Mouse (Mus musculus): ENCODE results near the gene Zfp972. TPM values are rescaled to one million over a fixed set of nuclear protein-coding genes. Genes with fewer than 3 reads are reported as not detected.
"Not testable (repeated sequence)": the region's sequence is repeated elsewhere in the genome, so short reads cannot be mapped to it uniquely, and the experiment has no call there.

Zfp972 gene
- total RNA-seq (2015; ENCODE audit: low replicate concordance) (not detected in 2 replicates), total RNA-seq (2017; ENCODE audit: low replicate concordance) (not detected in 2 replicates)

- ATAC-seq (replicated peaks; ENCODE audit: low FRiP score, poor library complexity, severe bottlenecking), result not testable (repeated sequence)
Measured at GRCm38 (mm10) chr2:177925563-177926103, at the start of gene Zfp972. TSS of gene Zfp972 (minus strand) at chr2:177925613.

- not testable (repeated sequence) for ATAC-seq (replicated peaks; ENCODE audit: low FRiP score, poor library complexity, severe bottlenecking)
Measured at GRCm38 (mm10) chr2:177974814-177975213, 49.4 kb upstream of the Zfp972 start.

GRCm38 (mm10) chr2:177957145-177957544 is 31.7 kb upstream of the Zfp972 start, which contains the start of gene Gm14326:
TSS of gene Gm14326 (minus strand) at chr2:177957297.
- not testable (repeated sequence) for ATAC-seq (replicated peaks; ENCODE audit: low FRiP score, poor library complexity, severe bottlenecking)

GRCm38 (mm10) chr2:177956734-177957133 is 31.3 kb upstream of the Zfp972 start:
- not testable (repeated sequence) for ATAC-seq (replicated peaks; ENCODE audit: low FRiP score, poor library complexity, severe bottlenecking)

- ATAC-seq (replicated peaks; ENCODE audit: low FRiP score, poor library complexity, severe bottlenecking), result not testable (repeated sequence)
Measured at GRCm38 (mm10) chr2:177903276-177903675, 22.1 kb downstream of the Zfp972 start.

GRCm38 (mm10) chr2:177898171-177898570 is 27.2 kb downstream of the Zfp972 start:
- ATAC-seq (replicated peaks; ENCODE audit: low FRiP score, poor library complexity, severe bottlenecking), result not testable (repeated sequence)

- ATAC-seq (replicated peaks; ENCODE audit: low FRiP score, poor library complexity, severe bottlenecking), result not testable (repeated sequence)
Measured at GRCm38 (mm10) chr2:177897046-177897578, 28.3 kb downstream of the Zfp972 start, which contains the start of gene Gm14327. TSS of gene Gm14327 (plus strand) at chr2:177897096.

- not testable (repeated sequence) for ATAC-seq (replicated peaks; ENCODE audit: low FRiP score, poor library complexity, severe bottlenecking)
Measured at GRCm38 (mm10) chr2:177887743-177888142, 37.7 kb downstream of the Zfp972 start.

- not testable (repeated sequence) for ATAC-seq (replicated peaks; ENCODE audit: low FRiP score, poor library complexity, severe bottlenecking)
Measured at GRCm38 (mm10) chr2:177862254-177862653, 63.2 kb downstream of the Zfp972 start.

Other genes starting within 250 kb of the Zfp972 start
- gene Gm14322, start 166.3 kb downstream of the Zfp972 start, total RNA-seq (2015; ENCODE audit: low replicate concordance), result not detected in 2 replicates
- 0.56 TPM in 1 of 2 replicates, not detected in the other for gene Gm14322, start 166.3 kb downstream of the Zfp972 start, total RNA-seq (2017; ENCODE audit: low replicate concordance)
- gene Gm14325, start 85.3 kb downstream of the Zfp972 start, total RNA-seq (2015; ENCODE audit: low replicate concordance), result 2.7 and 10.0 TPM in 2 replicates
- gene Gm14325, start 85.3 kb downstream of the Zfp972 start, total RNA-seq (2017; ENCODE audit: low replicate concordance), result 2.0 TPM in 1 of 2 replicates, not detected in the other
- 0.84 TPM in 1 of 2 replicates, not detected in the other for gene Gm14327, start 28.5 kb downstream of the Zfp972 start, total RNA-seq (2015; ENCODE audit: low replicate concordance)
- 4.0 TPM in 1 of 2 replicates, not detected in the other for gene Gm14327, start 28.5 kb downstream of the Zfp972 start, total RNA-seq (2017; ENCODE audit: low replicate concordance)
- gene Gm14326, start 31.7 kb upstream of the Zfp972 start, total RNA-seq (2015; ENCODE audit: low replicate concordance), result 1.0 and 11.9 TPM in 2 replicates
- 1.8 and 3.5 TPM in 2 replicates for gene Gm14326, start 31.7 kb upstream of the Zfp972 start, total RNA-seq (2017; ENCODE audit: low replicate concordance)
- 15.4 and 28.0 TPM in 2 replicates for gene Zfp971, start 97.7 kb upstream of the Zfp972 start, total RNA-seq (2015; ENCODE audit: low replicate concordance)
- gene Zfp971, start 97.7 kb upstream of the Zfp972 start, total RNA-seq (2017; ENCODE audit: low replicate concordance), result 8.2 and 12.8 TPM in 2 replicates
- 0.77 and 2.5 TPM in 2 replicates for gene Zfp931, start 152.9 kb upstream of the Zfp972 start, total RNA-seq (2015; ENCODE audit: low replicate concordance)
- 1.5 and 4.2 TPM in 2 replicates for gene Zfp931, start 152.9 kb upstream of the Zfp972 start, total RNA-seq (2017; ENCODE audit: low replicate concordance)
- gene Phactr3, start 193.4 kb upstream of the Zfp972 start, total RNA-seq (2015; ENCODE audit: low replicate concordance), result not detected in 2 replicates
- gene Phactr3, start 193.4 kb upstream of the Zfp972 start, total RNA-seq (2017; ENCODE audit: low replicate concordance), result not detected in 2 replicates

All from erythroblast, adult 5-6 weeks (primary cell).